Mouse (Mus musculus) intestine, postnatal 0 days (tissue): ENCODE measurements around the gene Sept6. TPM values are rescaled to one million over a fixed set of nuclear protein-coding genes. Genes with fewer than 3 reads are reported as not detected.
"Not testable (repeated sequence)": the region's sequence is repeated elsewhere in the genome, so short reads cannot be mapped to it uniquely, and the experiment has no call there.

ENCODE experiments used
- ATAC-seq: fragments of 200-750 bp; cut with Nextera tagmentation; 2 replicates; pipeline ENCODE4 v1.8.0; 2017; ENCODE audit warnings: mild to moderate bottlenecking, moderate TSS enrichment, moderate library complexity
- H3K27ac ChIP-seq: fragments of 300-500 bp; sonication (generic); 2 replicates; pipeline ENCODE4 v1.5.1; 2014; ENCODE audit warnings: mild to moderate bottlenecking, low read depth, low read length, moderate library complexity
- H3K27me3 ChIP-seq: fragments of 300-500 bp; sonication (generic); replicated peaks from 2 replicates; pipeline ENCODE4 v1.6.1; 2014; ENCODE audit warnings: low read length, mixed read lengths; ENCODE audit not compliant: control insufficient read depth, insufficient read depth
- H3K36me3 ChIP-seq: fragments of 300-500 bp; sonication (generic); 2 replicates; pipeline ENCODE4 v1.6.1; 2014; ENCODE audit warnings: mild to moderate bottlenecking, moderate library complexity; ENCODE audit not compliant: control insufficient read depth, insufficient read depth
- H3K4me1 ChIP-seq: fragments of 300-500 bp; sonication (generic); replicated peaks from 2 replicates; pipeline ENCODE4 v1.6.1; 2014; ENCODE audit warnings: antibody characterized with exemption, low read length, mixed read lengths; ENCODE audit not compliant: control insufficient read depth, insufficient read depth
- H3K4me2 ChIP-seq: fragments of 300-500 bp; sonication (generic); replicated peaks from 2 replicates; pipeline ENCODE4 v1.6.1; 2014; ENCODE audit warnings: low read depth, mild to moderate bottlenecking, moderate library complexity
- H3K4me3 ChIP-seq: fragments of 300-500 bp; sonication (generic); 2 replicates; pipeline ENCODE4 v1.5.1; 2014; ENCODE audit warnings: low read depth, low read length
- H3K9ac ChIP-seq: fragments of 300-500 bp; sonication (generic); 2 replicates; pipeline ENCODE4 v1.6.1; 2014; ENCODE audit warnings: mild to moderate bottlenecking, low read depth, low read length
- H3K9me3 ChIP-seq: fragments of 300-500 bp; sonication (generic); 2 replicates; pipeline ENCODE4 v1.6.1; 2016; ENCODE audit warnings: mixed run types; ENCODE audit not compliant: control insufficient read depth
- CTCF ChIP-seq: sonication (generic); IDR thresholded peaks from 2 replicates; pipeline ENCODE4 v1.5.1; 2016; ENCODE audit warnings: low read depth, mild to moderate bottlenecking, control low read depth, antibody characterized with exemption, moderate library complexity
- WGBS: fragments of 180-500 bp; shearing (Covaris S2); extraction: QIAGEN DNeasy Blood & Tissue Kit; methylation state at CpG from one replicate; pipeline ENCODE4 v1.1.7; 2014; 5-methylcytosine and 5-hydroxymethylcytosine counted together
- polyA plus RNA-seq: library from polyadenylated mRNA; unstranded; fragments of >200 nt; fragmentation: Nextera tagmentation; extraction: Ambion mirVana; gene quantifications from 2 replicates; pipeline ENCODE4 v1.2.1, GENCODE M21; 2015

The Sept6 gene
- polyA plus RNA-seq, 1 experiment from 2014 or later = 5.7 TPM

DNA sequence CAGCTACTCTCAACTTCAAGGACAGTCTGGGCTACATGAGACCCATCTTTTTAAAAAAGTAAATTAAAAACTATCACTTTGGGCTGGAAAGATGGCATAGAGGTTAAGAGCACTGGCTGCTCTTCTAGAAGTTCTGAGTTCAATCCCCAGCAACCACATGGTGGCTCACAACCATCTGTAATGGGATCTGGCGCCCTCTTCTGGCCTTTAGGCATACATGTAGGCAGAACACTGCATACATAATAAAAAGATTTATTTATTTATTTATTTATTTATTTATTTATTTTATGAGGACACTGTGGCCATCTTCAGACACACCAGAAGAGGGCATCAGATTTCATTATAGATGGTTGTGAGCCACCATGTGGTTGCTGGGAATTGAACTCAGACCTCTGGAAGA lies 92.7 kb downstream of the Sept6 start:
- ATAC-seq, H3K27ac ChIP-seq, H3K9ac ChIP-seq, H3K4me1 ChIP-seq, H3K4me3 ChIP-seq, H3K36me3 ChIP-seq, H3K9me3 ChIP-seq, H3K27me3 ChIP-seq, H3K4me2 ChIP-seq: not testable (repeated sequence)
- TF ChIP-seq CTCF = peak; percentile 54
- WGBS = 44% methylated on average over 1 of the region's 1 CpGs

- Histone ChIP-seq H3K27me3 (no peaks in the 10 kb centered on the region), H3K4me2 (no peak overlapping the region), H3K4me1 (no peaks in the 10 kb centered on the region), H3K4me3 (no peak overlapping the region), H3K9me3 (no peaks in the 10 kb centered on the region), H3K36me3 (no peaks in the 10 kb centered on the region), H3K9ac (no peak overlapping the region), H3K27ac (no peak overlapping the region)
- ATAC-seq = no peak
- peak; percentile 50 for TF ChIP-seq CTCF
- 92% methylated on average over 1 of the region's 1 CpGs for WGBS
These were observed 106.9 kb downstream of the Sept6 start for GRCm38 (mm10) chrX:36884719-36885118.

- Histone ChIP-seq H3K9me3 (no peaks in the 10 kb centered on the region), H3K27ac (peak overlapping the region; percentile 80; the same call in 1 of the 2 replicates), H3K36me3 (peaks cover 5% of the 10 kb centered on the region; the same call in 1 of the 2 replicates), H3K4me2 (peak overlapping the region; percentile 65), H3K9ac (peak overlapping the region; percentile 83), H3K4me1 (no peaks in the 10 kb centered on the region), H3K27me3 (no peaks in the 10 kb centered on the region), H3K4me3 (peak overlapping the region; percentile 71)
- WGBS = 18% methylated on average over 36 of the region's 36 CpGs
- ATAC-seq = no peak; the same call in 1 of the 2 replicates
- no peak for TF ChIP-seq CTCF
These were observed 116.9 kb downstream of the Sept6 start for GRCm38 (mm10) chrX:36874704-36875128.

DNA sequence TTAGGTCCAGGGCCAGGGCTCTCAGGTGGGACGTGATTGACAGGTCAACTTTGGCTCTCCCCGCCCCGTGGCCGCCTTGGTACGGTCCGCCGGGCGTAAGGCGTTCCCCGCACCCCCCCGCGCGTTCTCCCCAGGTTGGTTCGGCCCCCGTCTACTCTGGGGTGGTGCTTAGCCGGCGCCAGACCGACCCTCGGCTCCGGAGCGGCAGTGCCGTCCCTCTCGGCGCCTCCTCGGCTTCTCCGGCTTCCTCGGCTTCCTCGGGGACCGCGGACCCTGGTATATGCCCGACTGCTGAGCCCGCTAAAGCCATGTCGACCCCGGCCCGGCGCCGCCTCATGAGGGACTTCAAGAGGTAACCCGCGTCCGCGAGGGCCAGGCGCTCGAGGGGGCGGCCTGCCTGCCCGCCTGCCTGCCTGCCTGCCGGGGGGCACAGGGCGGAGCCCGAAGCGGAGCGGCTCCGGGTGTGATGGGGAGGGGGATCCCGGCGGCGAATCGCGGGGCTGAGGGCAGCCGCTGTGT lies 117.4 kb downstream of the Sept6 start:
- 19% methylated on average over 57 of the region's 57 CpGs for WGBS
- Histone ChIP-seq H3K4me1 (no peaks in the 10 kb centered on the region), H3K9me3 (no peaks in the 10 kb centered on the region), H3K36me3 (peaks cover 5% of the 10 kb centered on the region; the same call in 1 of the 2 replicates), H3K4me2 (peak overlapping the region; percentile 65), H3K27ac (peak overlapping the region; percentile 80), H3K4me3 (peak overlapping the region; percentile 71), H3K27me3 (no peaks in the 10 kb centered on the region), H3K9ac (peak overlapping the region; percentile 83)
- TF ChIP-seq CTCF = no peak
- ATAC-seq = peak; percentile 94

DNA sequence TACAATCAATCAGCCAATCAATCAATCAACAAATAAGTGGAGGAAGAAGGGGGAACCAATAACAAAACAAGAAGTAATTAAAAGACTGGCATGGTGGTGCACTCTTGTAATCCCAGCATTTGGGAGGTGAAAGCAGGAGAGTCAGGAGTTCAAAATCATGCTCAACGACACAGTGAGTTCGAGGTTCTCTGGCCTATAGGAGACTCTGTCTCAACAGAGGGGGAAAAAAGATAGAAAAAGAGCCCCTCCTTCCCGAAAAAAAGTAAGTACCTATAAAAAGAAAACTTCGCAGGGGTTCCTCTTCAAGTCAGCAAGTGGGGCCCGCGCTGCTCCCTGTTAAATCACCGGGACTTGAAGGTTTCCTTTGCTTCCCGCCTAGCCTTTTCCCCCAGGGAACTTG lies 117.8 kb downstream of the Sept6 start, which contains the start of the genes Ube2a and C330007P06Rik:
Gene Ube2a, plus strand, starts transcription at position 136 of the 400 bp plus-strand sequence.
Gene C330007P06Rik, minus strand, starts transcription at position 347 of the 400 bp plus-strand sequence.
- Histone ChIP-seq H3K4me2 (peak within 1 kb of the TSS; percentile 65), H3K4me3 (peak within 1 kb of the TSS; percentile 71), H3K27ac (peak within 1 kb of the TSS; percentile 80), H3K27me3 (no peaks in the 10 kb centered on the region), H3K9me3 (no peaks in the 10 kb centered on the region), H3K36me3 (peaks cover 5% of the 10 kb centered on the region; the same call in 1 of the 2 replicates), H3K4me1 (no peaks in the 10 kb centered on the region), H3K9ac (peak within 1 kb of the TSS; percentile 83)
- no peak for TF ChIP-seq CTCF
- WGBS = 24% methylated on average over 8 of the region's 8 CpGs
- ATAC-seq = peak; percentile 18

DNA sequence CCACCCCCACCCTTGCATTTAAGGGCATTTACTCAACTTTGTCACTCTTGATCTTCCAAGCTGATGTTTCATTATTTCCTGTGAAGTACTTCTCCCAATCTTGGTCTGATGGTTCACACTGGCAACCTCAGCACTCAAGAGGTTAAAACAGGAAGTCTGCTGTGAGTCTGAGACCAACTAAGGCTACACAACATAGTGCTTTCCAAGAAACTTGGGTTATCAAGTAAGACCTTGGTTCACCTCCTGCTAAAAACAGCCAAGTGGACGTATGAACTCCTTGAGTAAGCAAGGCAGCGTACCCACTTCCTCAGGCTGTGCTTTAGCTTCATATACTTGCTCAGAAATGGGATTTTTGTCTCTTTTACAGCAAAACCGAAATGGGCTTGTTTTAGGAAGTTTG lies 121.2 kb downstream of the Sept6 start:
- no peak for ATAC-seq
- no peak overlapping the region for H3K4me3 ChIP-seq
- no peak for TF ChIP-seq CTCF
- H3K27me3 ChIP-seq = no peaks in the 10 kb centered on the region
- H3K9me3 ChIP-seq = no peaks in the 10 kb centered on the region
- H3K4me1 ChIP-seq = no peaks in the 10 kb centered on the region
- WGBS = 71% methylated on average over 3 of the region's 3 CpGs
- H3K4me2 ChIP-seq = no peak overlapping the region
- no peak overlapping the region for H3K9ac ChIP-seq
- no peak overlapping the region for H3K27ac ChIP-seq
- H3K36me3 ChIP-seq = no peaks in the 10 kb centered on the region
